Mouse (Mus musculus) adrenal gland, postnatal 25 days (tissue): ENCODE measurements around the gene Nrm. TPM values are rescaled to one million over a fixed set of nuclear protein-coding genes. Genes with fewer than 3 reads are reported as not detected.
A peak's percentile ranks its signal among the peaks of the same experiment; 100 is the strongest.

ENCODE experiments used
- DNase-seq: peaks from one replicate; pipeline ENCODE4 v3.0.0; 2021; ENCODE audit warnings: mixed read lengths
- microRNA-seq, 2 experiments: library from miRNA; unstranded; fragments of <30 nt; microRNA quantifications; one replicate each; pipeline ENCODE4 v1.2.0; 2021
- total RNA-seq: library from RNA; stranded (reverse); gene quantifications from 2 replicates; pipeline ENCODE4 v1.2.3, GENCODE M21; 2021

The Nrm gene
- total RNA-seq, 1 experiment from 2014 or later, result 9.8 TPM

DNA sequence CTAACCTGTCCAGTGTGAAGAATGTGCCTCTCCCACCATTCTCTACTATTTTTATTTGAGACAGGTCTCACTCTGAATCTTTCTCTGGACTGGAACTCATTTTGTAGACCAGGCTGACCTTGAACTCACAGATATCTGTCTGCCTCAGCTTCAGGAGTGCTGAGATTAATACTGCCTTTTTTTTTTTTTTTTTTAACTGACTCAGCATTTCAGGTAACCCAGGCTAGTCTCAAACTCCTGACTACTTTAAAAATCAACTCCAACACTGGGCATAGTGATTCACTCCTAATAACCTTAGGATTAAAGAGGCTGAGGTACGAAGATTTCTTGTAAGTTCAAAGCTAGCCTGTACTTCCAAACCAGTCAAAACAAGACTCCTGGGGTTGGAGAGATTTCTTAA is 44.5 kb downstream of the Nrm start:
- DNase-seq, result no peak

DNA sequence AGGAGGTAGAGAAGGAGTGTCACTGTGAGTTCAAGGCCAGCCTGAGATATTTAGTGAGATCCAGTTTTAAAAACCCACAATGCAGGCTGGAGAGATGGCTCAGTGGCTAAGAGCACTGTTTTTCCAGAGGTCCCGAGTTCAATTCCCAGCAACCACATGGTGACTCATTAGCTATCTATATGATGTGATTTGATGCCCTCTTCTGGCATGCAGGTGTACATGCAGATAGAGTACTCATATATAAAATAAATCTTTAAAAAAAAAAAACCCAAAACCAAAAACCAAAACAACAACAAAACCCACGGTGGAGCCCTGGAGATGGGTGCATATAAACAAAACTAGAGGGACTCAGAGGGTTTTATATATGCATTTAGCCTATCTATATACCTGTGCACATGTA is 46.5 kb downstream of the Nrm start:
- DNase-seq, result no peak

DNA sequence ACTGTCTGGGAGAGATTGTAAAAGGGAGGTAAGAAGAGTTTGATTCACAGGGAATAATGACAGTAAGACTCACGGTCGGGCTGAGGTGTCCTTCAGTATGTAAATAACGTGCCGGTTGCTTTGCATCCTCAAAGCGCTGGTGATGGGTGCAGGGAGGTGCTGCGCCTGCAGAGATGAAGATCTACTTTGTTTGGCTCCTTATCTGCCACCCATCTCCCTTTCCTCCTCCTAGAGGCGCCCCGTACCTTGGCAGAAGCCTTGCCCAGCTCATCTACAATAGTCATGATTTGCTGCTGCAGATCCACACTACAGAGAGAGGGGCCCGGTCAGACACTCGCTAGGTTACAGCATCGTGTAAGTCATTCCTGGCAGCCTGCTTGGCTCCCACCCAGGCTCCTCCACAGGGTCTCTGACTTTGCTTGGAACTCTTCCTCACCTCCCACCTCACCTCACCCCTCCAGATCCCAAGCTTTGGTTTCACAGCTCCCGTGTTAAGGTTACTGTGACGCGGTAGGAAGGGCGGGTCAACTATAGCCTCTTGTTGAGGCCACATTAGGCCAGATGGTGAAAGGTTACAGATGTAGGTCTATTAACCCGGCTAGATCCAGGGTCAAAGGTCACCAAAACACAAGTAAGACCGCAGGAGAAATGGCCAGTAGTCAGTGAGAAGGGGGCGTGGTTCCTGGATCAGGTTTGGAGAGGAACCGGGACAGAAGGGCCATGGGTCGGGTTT is 48.2 kb downstream of the Nrm start:
- DNase-seq, result no peak

DNA sequence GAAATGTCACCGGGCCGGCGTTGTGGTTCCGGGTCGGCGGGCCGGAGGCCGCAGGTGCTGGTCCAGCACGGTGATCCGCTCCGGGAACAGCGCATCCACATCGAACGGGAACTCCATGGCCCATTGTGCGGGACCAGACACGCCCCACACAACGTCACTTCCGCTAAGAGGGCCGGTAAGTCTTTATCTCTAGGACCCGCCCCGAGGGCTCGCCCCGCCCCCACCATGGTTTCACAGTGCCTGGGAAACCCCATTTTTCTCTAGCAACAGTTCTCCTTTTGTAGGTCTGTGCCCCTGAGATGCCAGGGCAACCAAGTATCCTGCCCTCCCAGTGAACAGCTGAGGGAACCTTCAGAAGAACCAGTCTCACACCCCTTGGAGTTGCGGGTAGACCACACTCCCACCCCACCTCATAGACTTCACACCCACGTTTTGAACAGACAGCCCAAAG is 48.8 kb downstream of the Nrm start, which contains the start of gene Atat1:
Gene Atat1 (minus strand): TSS at position 157 of the 451 bp plus-strand sequence.
- DNase-seq, result peak; percentile 96

DNA sequence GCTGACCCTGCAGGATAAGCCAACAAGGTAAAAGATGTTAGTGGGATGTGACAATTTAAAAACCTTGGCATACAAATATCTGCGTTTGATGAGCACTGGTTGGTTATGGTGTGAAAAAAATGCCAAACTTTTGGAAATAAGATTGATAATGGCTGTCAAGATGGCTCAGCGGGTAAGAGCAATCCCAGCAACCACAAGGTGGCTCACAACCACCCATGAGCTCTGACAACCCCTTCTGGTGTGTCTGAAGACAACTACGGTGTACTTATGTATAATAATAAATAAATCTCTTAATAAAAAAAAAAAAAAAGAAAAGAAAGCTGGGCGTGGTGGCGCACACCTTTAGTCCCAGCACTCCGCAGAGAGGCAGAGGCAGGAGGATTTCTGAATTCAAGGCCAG is 53.9 kb downstream of the Nrm start:
- DNase-seq, result no peak

Small RNA genes within 50 kb of the gene (microRNA-seq; reads per million reads assigned to microRNA genes)
- 0.69 to 0.71 reads per million in 2 experiments for gene Gm28033

Other genes with a start within 250 kb of the Nrm start
- gene Gm9573, start 234.7 kb upstream of the Nrm start, total RNA-seq, result not detected in 2 replicates
- not detected in 2 replicates for gene Mucl3, start 217.6 kb upstream of the Nrm start, total RNA-seq
- 41.5 and 65.4 TPM in 2 replicates for gene Vars2, start 193.7 kb upstream of the Nrm start, total RNA-seq
- 22.4 and 26.9 TPM in 2 replicates for gene Gtf2h4, start 187.6 kb upstream of the Nrm start, total RNA-seq
- 41.7 and 54.6 TPM in 2 replicates for gene Ddr1, start 156.7 kb upstream of the Nrm start, total RNA-seq
- 7.6 and 11.7 TPM in 2 replicates for gene Ier3, start 39.6 kb upstream of the Nrm start, total RNA-seq
- gene Flot1, start 38.1 kb upstream of the Nrm start, total RNA-seq, result 61.0 and 94.1 TPM in 2 replicates
- 192 and 221 TPM in 2 replicates for gene Tubb5, start 23.0 kb upstream of the Nrm start, total RNA-seq
- 30.1 and 31.1 TPM in 2 replicates for gene Mdc1, start 19.8 kb upstream of the Nrm start, total RNA-seq
- gene Ppp1r18, start 4.3 kb downstream of the Nrm start, total RNA-seq, result 36.5 and 36.8 TPM in 2 replicates
- 51.4 and 53.3 TPM in 2 replicates for gene Dhx16, start 18.5 kb downstream of the Nrm start, total RNA-seq
- 41.3 and 56.5 TPM in 2 replicates for gene 2310061I04Rik, start 36.1 kb downstream of the Nrm start, total RNA-seq
- gene Atat1, start 48.8 kb downstream of the Nrm start, total RNA-seq, result 35.6 and 44.1 TPM in 2 replicates
- 81.8 and 90.3 TPM in 2 replicates for gene Mrps18b, start 55.1 kb downstream of the Nrm start, total RNA-seq
- 85.0 and 88.1 TPM in 2 replicates for gene Ppp1r10, start 55.1 kb downstream of the Nrm start, total RNA-seq
- gene Abcf1, start 108.4 kb downstream of the Nrm start, total RNA-seq, result 99.5 and 116 TPM in 2 replicates
- 43.9 and 52.5 TPM in 2 replicates for gene Gnl1, start 118.5 kb downstream of the Nrm start, total RNA-seq
- 26.8 and 27.8 TPM in 2 replicates for gene Prr3, start 118.9 kb downstream of the Nrm start, total RNA-seq
- gene H2-T24, start 159.2 kb downstream of the Nrm start, total RNA-seq, result 4.6 and 6.4 TPM in 2 replicates
- gene H2-T23, start 171.5 kb downstream of the Nrm start, total RNA-seq, result 30.5 and 46.6 TPM in 2 replicates
- 21.7 and 29.6 TPM in 2 replicates for gene H2-T22, start 181.4 kb downstream of the Nrm start, total RNA-seq
- gene Gm6034, start 181.6 kb downstream of the Nrm start, total RNA-seq, result not detected in 2 replicates
- gene Gm11127, start 197.1 kb downstream of the Nrm start, total RNA-seq, result 1.6 and 2.2 TPM in 2 replicates